Mouse (Mus musculus) heart, adult 18-20 months (tissue): ENCODE data around the gene Trmt10c. TPM values are rescaled to one million over a fixed set of nuclear protein-coding genes. Genes with fewer than 3 reads are reported as not detected.
"Not testable (repeated sequence)": the region's sequence is repeated elsewhere in the genome, so short reads cannot be mapped to it uniquely, and the experiment has no call there.

Experiments
- DNase-seq, 2 experiments: peaks; one replicate each; pipeline ENCODE4 v3.0.0; 2021 to 2022; ENCODE audit warnings: mixed read lengths in 1 of 2
- microRNA-seq, 2 experiments: library from miRNA; unstranded; fragments of <30 nt; microRNA quantifications; one replicate each; pipeline ENCODE4 v1.2.0; 2022
- total RNA-seq, 2 experiments: library from RNA; stranded (reverse); gene quantifications; 2 replicates each; pipeline ENCODE4 v1.2.3; 2021

Trmt10c gene
- total RNA-seq, 2 experiments from 2014 or later = 13.1 to 13.2 TPM

GRCm38 (mm10) chr16:56055911-56056310 is 18.3 kb upstream of the Trmt10c start:
- no peak for DNase-seq

GRCm38 (mm10) chr16:56048038-56048437 is 10.4 kb upstream of the Trmt10c start, which contains the start of gene Senp7:
Senp7 (plus strand) TSS chr16:56048338.
- not testable (repeated sequence) for DNase-seq

- no peak for DNase-seq
Observed at GRCm38 (mm10) chr16:56038090-56038489, 471 bp upstream of the Trmt10c start.

GRCm38 (mm10) chr16:56036501-56036900 is 1.1 kb downstream of the Trmt10c start:
- DNase-seq = no peak

- DNase-seq = no peak
Observed at GRCm38 (mm10) chr16:56034566-56034965, 3.1 kb downstream of the Trmt10c start.

GRCm38 (mm10) chr16:56029661-56030082 is 7.9 kb downstream of the Trmt10c start, which contains the start of gene Pcnp:
Pcnp (minus strand) TSS chr16:56029739.
- peak; percentile 99 for DNase-seq

- DNase-seq = no peak
Observed at GRCm38 (mm10) chr16:56028722-56029551, 8.7 kb downstream of the Trmt10c start.

GRCm38 (mm10) chr16:56027854-56028629 is 9.6 kb downstream of the Trmt10c start:
- DNase-seq = no peak

- DNase-seq = no peak
Observed at GRCm38 (mm10) chr16:56019660-56020059, 18.0 kb downstream of the Trmt10c start.

GRCm38 (mm10) chr16:56014076-56014475 is 23.5 kb downstream of the Trmt10c start:
- DNase-seq = no peak

- DNase-seq = no peak
Observed at GRCm38 (mm10) chr16:56012789-56013743, 24.6 kb downstream of the Trmt10c start.

- no peak for DNase-seq
Observed at GRCm38 (mm10) chr16:56008862-56009261, 28.8 kb downstream of the Trmt10c start.

- DNase-seq = no peak
Observed at GRCm38 (mm10) chr16:56006798-56007197, 30.8 kb downstream of the Trmt10c start.

- DNase-seq = no peak
Observed at GRCm38 (mm10) chr16:55994235-55994634, 43.4 kb downstream of the Trmt10c start.

- DNase-seq = no peak
Observed at GRCm38 (mm10) chr16:55990311-55990710, 47.3 kb downstream of the Trmt10c start.

GRCm38 (mm10) chr16:55986001-55986400 is 51.6 kb downstream of the Trmt10c start:
- no peak for DNase-seq

Small RNAs within 50 kb of the gene (microRNA-seq; reads per million reads assigned to microRNA genes)
- gene Gm24047 = 0 reads per million in 2 experiments

Other genes starting within 250 kb of the Trmt10c start
- 1 to 10 TPM; 1.8 to 2.3 TPM for gene Nfkbiz, start 198.9 kb downstream of the Trmt10c start, total RNA-seq
- under 1 TPM; 0.40 to 0.93 TPM for gene Nxpe3, start 142.5 kb downstream of the Trmt10c start, total RNA-seq
- gene Cep97, start 103.0 kb downstream of the Trmt10c start, total RNA-seq = 1 to 10 TPM; 3.9 to 4.8 TPM
- gene Rpl24, start 71.5 kb downstream of the Trmt10c start, total RNA-seq = 100 to 1,000 TPM; 538 to 568 TPM
- gene Zbtb11, start 63.9 kb downstream of the Trmt10c start, total RNA-seq = 10 to 100 TPM; 12.3 to 12.5 TPM
- 10 to 100 TPM; 46.4 to 55.3 TPM for gene Pcnp, start 8.1 kb downstream of the Trmt10c start, total RNA-seq
- 10 to 100 TPM; 14.2 to 16.0 TPM for gene Senp7, start 10.5 kb upstream of the Trmt10c start, total RNA-seq
- under 1 TPM in 1 of 2 experiments, not detected in 1; 0.10 TPM for gene Impg2, start 166.5 kb upstream of the Trmt10c start, total RNA-seq